Mouse (Mus musculus) liver, postnatal 0 days (tissue): ENCODE data around the gene Gm20662.

ENCODE experiments used
- CTCF ChIP-seq: sonication (generic); IDR thresholded peaks from 2 replicates; pipeline ENCODE4 v1.5.1; 2016; ENCODE audit warnings: antibody characterized with exemption, low read depth
- EP300 ChIP-seq: IDR thresholded peaks from 2 replicates; pipeline ENCODE4 v1.6.1; 2016; ENCODE audit warnings: antibody characterized with exemption, low read depth, mild to moderate bottlenecking

DNA sequence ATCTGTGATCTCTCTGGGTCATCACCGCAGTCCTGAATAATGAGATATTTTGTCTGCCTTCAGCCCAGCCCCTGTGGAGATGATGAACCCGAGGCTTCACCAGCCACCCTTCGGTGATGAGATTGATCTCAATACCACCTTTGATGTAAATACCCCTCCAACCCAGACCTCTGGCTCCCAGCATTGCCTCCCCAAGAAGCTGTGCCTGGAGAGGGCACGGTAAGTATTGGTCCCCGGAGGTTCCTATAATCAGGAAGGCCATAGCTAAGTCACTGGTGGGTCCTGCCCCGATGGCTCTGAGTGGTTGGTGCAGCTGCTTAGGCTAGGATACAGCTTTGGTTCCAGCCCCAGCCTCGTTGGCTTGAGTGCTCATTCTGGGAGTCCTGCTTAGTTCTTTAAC is 27.6 kb upstream of the Gm20662 start:
- TF ChIP-seq CTCF, result no peak
- no peak for TF ChIP-seq EP300
